22 mouse cellular contexts compared by ENCODE assay signal in genomic region chr6:147032303-147032925, GRCm38 (mm10). TPM values are rescaled to one million over a fixed set of nuclear protein-coding genes. Genes with fewer than 3 reads are reported as not detected.
DNase-seq lines count a peak whose midpoint lies in the region; ATAC-seq lines count a peak whose summit lies in the region.
"Had no signal": no experiment of that assay in that cellular context is flagged by ENCODE, and none has a peak within 500 bp of the region (broad histone marks: within the 10 kb centered on the region; RNA-seq: fewer than 3 reads in every experiment).

Gene Rep15 (plus strand): TSS chr6:147032584.

- WGBS in heart, embryonic 11.5 days (ENCODE audit: insufficient replicate concordance): 50% methylated on average over 13 of the region's 13 CpGs

- no peak within 1 kb of the TSS for H3K4me2 ChIP-seq in heart, embryonic 11.5 days
- H3K4me2 ChIP-seq: forebrain, embryonic 15.5 days; hindbrain, embryonic 14.5 days; liver, embryonic 13.5 days had no signal

- H3K9me3 ChIP-seq in heart, embryonic 11.5 days (replicated peaks; ENCODE audit: control insufficient read depth, low read length): no peaks in the 10 kb centered on the region
- H3K9me3 ChIP-seq: forebrain, embryonic 15.5 days; limb, embryonic 10.5 days; liver, embryonic 13.5 days had no signal

- no peak within 1 kb of the TSS for H3K4me3 ChIP-seq in heart, embryonic 11.5 days (ENCODE audit: low read depth, low read length)
- H3K4me3 ChIP-seq: forebrain, embryonic 15.5 days; gastrocnemius, adult 2 months; heart, adult 2 months; limb, embryonic 10.5 days; liver, embryonic 13.5 days had no signal

- peaks cover 12% of the 10 kb centered on the region for H3K36me3 ChIP-seq in heart, embryonic 11.5 days (ENCODE audit: control insufficient read depth, insufficient read depth, low read length)
- H3K36me3 ChIP-seq: forebrain, embryonic 15.5 days had no signal

- no peaks in the 10 kb centered on the region for H3K27me3 ChIP-seq in heart, embryonic 11.5 days (ENCODE audit: control insufficient read depth, insufficient read depth, low read length)
- H3K27me3 ChIP-seq: forebrain, embryonic 15.5 days; liver, embryonic 13.5 days; Patski had no signal

- H3K9ac ChIP-seq in heart, embryonic 11.5 days (ENCODE audit: low read depth, low read length): no peak within 1 kb of the TSS
- H3K9ac ChIP-seq: forebrain, embryonic 15.5 days; hindbrain, embryonic 14.5 days; liver, embryonic 13.5 days had no signal

- DNase-seq in heart, adult 11 months: peak; percentile 79
- DNase-seq in R1 (ENCODE audit: low read depth, low spot score): peak; percentile 8
- DNase-seq in cerebellum, adult 9-10 months: peak; percentile 59
- peak; percentile 37 for DNase-seq in naive thymus-derived CD4-positive, alpha-beta T cell, adult 2 months (ENCODE audit: low read depth)
- DNase-seq in lung, postnatal 36 days: no peak
- no peak for DNase-seq in kidney, adult 18-20 months
- DNase-seq: adrenal gland, adult 2 months; gastrocnemius, adult 2 months; heart, adult 2 months; kidney, adult 2 months; kidney, postnatal 4 days; layer of hippocampus, postnatal 36 days; liver, embryonic 13.5 days; lung, postnatal 10 days; right cerebral cortex, postnatal 14 days; thymus, adult 2 months had no signal

- ATAC-seq in heart, embryonic 11.5 days (replicated peaks; ENCODE audit: insufficient number of reproducible peaks, low FRiP score, low TSS enrichment): no peak
- ATAC-seq in erythroid progenitor cell, adult 5-6 weeks (replicated peaks; ENCODE audit: low FRiP score, poor library complexity, severe bottlenecking): no peak
- ATAC-seq: forebrain, embryonic 15.5 days; Patski had no signal

- H3K27ac ChIP-seq in heart, embryonic 11.5 days (ENCODE audit: low read depth, low read length): no peak within 1 kb of the TSS
- H3K27ac ChIP-seq: forebrain, embryonic 15.5 days; gastrocnemius, adult 2 months; heart, adult 2 months; hindbrain, embryonic 14.5 days; limb, embryonic 10.5 days; liver, embryonic 13.5 days had no signal

- H3K4me1 ChIP-seq in heart, embryonic 11.5 days (ENCODE audit: control insufficient read depth, insufficient read depth, low read length): no peaks in the 10 kb centered on the region
- H3K4me1 ChIP-seq: limb, embryonic 10.5 days; liver, embryonic 13.5 days had no signal

RNA-seq across cellular contexts. Expression of gene Rep15, which starts in this region (rescaled TPM):
- 1.1 and 1.3 TPM in 2 replicates for polyA plus RNA-seq in heart, embryonic 11.5 days (2014; fragmentation: Nextera tagmentation; extraction: Ambion mirVana)
- not detected in 2 replicates for total RNA-seq in erythroid progenitor cell, adult 5-6 weeks (2015; ENCODE audit: low replicate concordance)
- total RNA-seq in erythroid progenitor cell, adult 5-6 weeks (2017; ENCODE audit: low replicate concordance): not detected in 2 replicates

Comparison
In these comparisons a context has a peak if more than half of its experiments do, and no peak if none do; other contexts are left out.
1. DNase-seq: peak in heart, adult 11 months (single experiment), R1 (single experiment), cerebellum, adult 9-10 months (single experiment) and naive thymus-derived CD4-positive, alpha-beta T cell, adult 2 months (single experiment); none in lung, postnatal 36 days (single experiment) and kidney, adult 18-20 months (single experiment).